Mouse (Mus musculus) kidney, adult 2 months (tissue): ENCODE measurements around the gene H2-Ke6. TPM values are rescaled to one million over a fixed set of nuclear protein-coding genes. Genes with fewer than 3 reads are reported as not detected.
"Not testable (repeated sequence)": the region's sequence is repeated elsewhere in the genome, so short reads cannot be mapped to it uniquely, and the experiment has no call there.

Experiments used
- DNase-seq: peaks from one replicate; pipeline ENCODE4 v3.0.0; 2021
- H3K27ac ChIP-seq: fragments of 200-500 bp; 2 replicates; pipeline ENCODE4 v1.5.1; 2012; ENCODE audit warnings: low read depth, low read length, control low read depth, inconsistent platforms; ENCODE audit not compliant: insufficient read depth
- H3K27me3 ChIP-seq: fragments of 200-500 bp; replicated peaks from 2 replicates; pipeline ENCODE4 v1.6.1; 2012; ENCODE audit warnings: mild to moderate bottlenecking, moderate library complexity, low read length, inconsistent platforms; ENCODE audit not compliant: control insufficient read depth, insufficient read depth
- H3K36me3 ChIP-seq: fragments of 200-500 bp; 2 replicates; pipeline ENCODE4 v1.6.1; 2012; ENCODE audit warnings: mild to moderate bottlenecking, moderate library complexity, low read length, inconsistent platforms; ENCODE audit not compliant: control insufficient read depth, insufficient read depth
- H3K4me1 ChIP-seq: fragments of 200-500 bp; 2 replicates; pipeline ENCODE4 v1.6.1; 2011; ENCODE audit warnings: low read length; ENCODE audit not compliant: control insufficient read depth, insufficient read depth
- H3K4me3 ChIP-seq: fragments of 200-500 bp; 2 replicates; pipeline ENCODE4 v1.5.1; 2011; ENCODE audit warnings: mild to moderate bottlenecking, low read depth, low read length, control low read depth; ENCODE audit not compliant: insufficient read depth
- CTCF ChIP-seq: fragments of 200-500 bp; conservative IDR thresholded peaks from 2 replicates; pipeline ENCODE4 v1.5.1; 2011; ENCODE audit warnings: low read depth, mild to moderate bottlenecking, control low read depth, low read length, moderate library complexity, mixed read lengths; ENCODE audit not compliant: insufficient read depth, insufficient read length
- POLR2A ChIP-seq: fragments of 200-500 bp; IDR thresholded peaks from one replicate; pipeline ENCODE4 v1.6.1; 2011; ENCODE audit warnings: low read depth, low read length, control low read depth
- WGBS: fragments of 180-500 bp; shearing (Covaris S2); methylation state at CpG from one replicate; pipeline ENCODE4 v1.1.7; 2018; 5-methylcytosine and 5-hydroxymethylcytosine counted together
- polyA plus RNA-seq: library from polyadenylated mRNA; depleted of rRNA; stranded (reverse); fragments of >200 nt; gene quantifications from 2 replicates; pipeline ENCODE4 v1.2.3, GENCODE M21; 2012

Gene H2-Ke6
- polyA plus RNA-seq, 1 experiment, result 165 TPM

DNA sequence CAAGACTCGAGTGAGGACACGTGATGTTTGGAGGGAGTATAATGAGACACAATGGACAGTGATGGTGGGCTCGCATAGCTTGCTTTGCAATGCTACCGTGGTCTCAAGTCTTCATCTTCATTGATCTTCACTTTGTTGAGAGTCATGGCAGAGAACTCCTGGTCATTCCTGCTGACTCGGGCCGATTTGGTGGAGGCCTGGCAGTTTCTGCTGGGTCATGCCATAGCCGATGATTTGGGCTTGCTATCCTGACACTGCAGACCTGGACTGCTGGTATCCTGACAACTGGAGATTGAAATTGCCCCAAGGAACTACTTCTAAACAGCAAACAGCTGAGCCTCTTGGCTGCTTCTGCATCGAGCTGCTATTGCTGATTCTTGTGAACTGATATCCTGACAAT is 32.9 kb downstream of the H2-Ke6 start:
- H3K27me3 ChIP-seq, result no peaks in the 10 kb centered on the region
- no peaks in the 10 kb centered on the region for H3K4me1 ChIP-seq
- TF ChIP-seq CTCF (no peak), POLR2A (no peak)
- WGBS, result 95% methylated on average over 8 of the region's 8 CpGs
- no peak for DNase-seq
- H3K36me3 ChIP-seq, result no peaks in the 10 kb centered on the region
- no peak overlapping the region for H3K4me3 ChIP-seq
- H3K27ac ChIP-seq, result no peak overlapping the region

DNA sequence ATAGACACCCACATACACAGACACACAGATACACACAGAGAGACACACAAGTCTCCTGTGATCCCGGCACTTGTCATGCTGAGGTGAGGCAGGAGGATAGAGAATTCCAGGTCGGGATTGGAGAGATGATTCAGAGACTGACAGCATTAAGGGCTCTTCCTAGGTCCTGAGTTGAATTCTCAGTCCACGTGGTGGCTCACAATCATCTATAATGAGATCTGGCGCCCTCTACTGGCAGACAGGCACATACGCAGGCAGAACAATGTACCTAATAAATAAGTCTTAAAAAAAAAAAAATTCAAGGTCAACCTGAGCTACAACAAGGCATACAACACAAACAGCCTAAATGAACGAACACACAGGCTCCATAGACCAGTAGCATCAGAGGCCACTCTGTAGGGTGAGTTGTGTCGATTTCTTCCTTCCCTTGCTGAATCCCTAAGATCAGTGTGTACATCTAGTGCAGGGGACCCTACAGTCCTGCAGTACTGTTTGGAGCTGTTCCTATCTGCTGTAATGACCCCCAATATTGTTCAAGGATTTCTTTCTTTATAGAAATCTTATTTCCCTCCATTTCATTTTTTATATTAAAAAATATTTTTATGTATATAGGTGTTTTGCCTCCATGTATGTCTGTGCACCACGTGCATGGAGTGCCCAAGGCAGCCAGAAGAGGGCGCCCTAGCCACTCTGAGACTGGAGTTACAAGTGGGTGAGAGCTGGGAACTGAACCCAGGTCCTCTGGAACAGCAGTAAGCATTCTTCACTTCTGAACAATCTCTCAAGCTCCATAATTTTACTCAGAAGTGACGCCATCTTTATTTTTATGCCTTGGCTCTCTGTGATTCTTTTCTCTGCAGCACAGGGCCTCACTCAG is 35.8 kb downstream of the H2-Ke6 start:
- H3K4me1 ChIP-seq, result no peaks in the 10 kb centered on the region
- WGBS, result 31% methylated on average over 10 of the region's 10 CpGs
- no peaks in the 10 kb centered on the region for H3K27me3 ChIP-seq
- no peaks in the 10 kb centered on the region for H3K36me3 ChIP-seq
- TF ChIP-seq POLR2A (no peak), CTCF (peak; percentile 82)
- peak; percentile 73 for DNase-seq
- H3K27ac ChIP-seq, result no peak overlapping the region
- no peak overlapping the region for H3K4me3 ChIP-seq

DNA sequence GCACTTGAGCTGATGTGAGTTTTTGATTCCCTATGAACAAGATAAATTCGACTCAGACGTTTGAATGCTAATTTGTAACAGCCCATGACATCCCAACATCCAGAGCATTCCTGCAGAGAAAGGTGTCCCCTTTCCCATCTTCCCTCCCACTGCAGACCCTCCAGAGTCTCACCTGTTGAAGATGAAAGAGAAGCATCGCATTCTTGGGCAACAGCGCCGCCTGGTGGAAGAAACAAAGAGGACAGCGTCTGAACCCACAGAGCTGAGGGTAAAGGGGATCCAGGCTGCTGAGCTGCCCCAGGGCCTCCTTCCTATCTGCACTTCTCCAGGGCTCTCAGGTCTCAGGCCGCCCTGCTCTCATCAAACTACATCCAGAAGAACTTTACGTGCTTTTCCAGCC is 45.7 kb downstream of the H2-Ke6 start:
- peak; percentile 61 for TF ChIP-seq CTCF
- not testable (repeated sequence) for H3K27ac ChIP-seq, H3K4me3 ChIP-seq, H3K27me3 ChIP-seq, H3K36me3 ChIP-seq
- H3K4me1 ChIP-seq, result peaks cover 12% of the 10 kb centered on the region; the same call in 1 of the 2 replicates
- DNase-seq, result peak; percentile 67
- 9% methylated on average over 8 of the region's 8 CpGs for WGBS

DNA sequence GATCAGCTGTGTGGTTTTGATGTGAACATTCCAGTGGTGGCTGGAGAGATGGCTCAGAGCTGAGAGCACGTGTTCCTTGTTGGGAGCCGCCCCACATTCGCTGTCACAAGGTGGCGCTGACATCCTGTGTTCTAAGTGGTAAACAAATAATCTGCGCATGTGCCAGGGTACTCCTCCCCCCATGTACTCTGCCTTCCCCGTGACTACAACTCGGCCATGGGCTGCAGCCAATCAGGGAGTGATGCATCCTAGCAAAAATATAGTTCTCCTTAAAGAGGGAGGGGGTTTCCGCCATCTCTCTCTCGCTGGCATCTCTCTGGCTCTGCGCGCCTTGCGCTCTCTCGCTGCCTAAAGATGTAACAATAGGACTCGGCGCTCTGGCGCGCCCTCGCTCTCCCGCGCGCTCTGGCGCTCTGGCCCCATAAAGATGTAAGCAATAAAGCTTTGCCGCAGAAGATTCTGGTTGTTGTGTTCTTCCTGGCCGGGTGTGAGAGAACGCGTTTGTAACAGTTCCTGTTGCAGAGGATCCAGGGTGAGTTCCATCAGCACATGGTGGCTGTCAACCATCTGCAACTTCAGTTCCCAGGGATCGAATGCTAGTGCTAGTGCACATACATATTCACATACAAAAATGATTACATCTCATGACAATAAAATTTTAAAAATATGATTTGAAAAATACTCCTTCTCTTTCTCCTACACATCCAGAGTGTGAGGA is 46.5 kb downstream of the H2-Ke6 start:
- H3K27me3 ChIP-seq, H3K36me3 ChIP-seq: not testable (repeated sequence)
- H3K27ac ChIP-seq, result peak overlapping the region; percentile 76
- DNase-seq, result peak; percentile 96
- H3K4me3 ChIP-seq, result peak overlapping the region; percentile 51
- TF ChIP-seq CTCF, result peak; percentile 55
- H3K4me1 ChIP-seq, result peaks cover 12% of the 10 kb centered on the region; the same call in 1 of the 2 replicates
- under 1% methylated on average over 27 of the region's 27 CpGs for WGBS

DNA sequence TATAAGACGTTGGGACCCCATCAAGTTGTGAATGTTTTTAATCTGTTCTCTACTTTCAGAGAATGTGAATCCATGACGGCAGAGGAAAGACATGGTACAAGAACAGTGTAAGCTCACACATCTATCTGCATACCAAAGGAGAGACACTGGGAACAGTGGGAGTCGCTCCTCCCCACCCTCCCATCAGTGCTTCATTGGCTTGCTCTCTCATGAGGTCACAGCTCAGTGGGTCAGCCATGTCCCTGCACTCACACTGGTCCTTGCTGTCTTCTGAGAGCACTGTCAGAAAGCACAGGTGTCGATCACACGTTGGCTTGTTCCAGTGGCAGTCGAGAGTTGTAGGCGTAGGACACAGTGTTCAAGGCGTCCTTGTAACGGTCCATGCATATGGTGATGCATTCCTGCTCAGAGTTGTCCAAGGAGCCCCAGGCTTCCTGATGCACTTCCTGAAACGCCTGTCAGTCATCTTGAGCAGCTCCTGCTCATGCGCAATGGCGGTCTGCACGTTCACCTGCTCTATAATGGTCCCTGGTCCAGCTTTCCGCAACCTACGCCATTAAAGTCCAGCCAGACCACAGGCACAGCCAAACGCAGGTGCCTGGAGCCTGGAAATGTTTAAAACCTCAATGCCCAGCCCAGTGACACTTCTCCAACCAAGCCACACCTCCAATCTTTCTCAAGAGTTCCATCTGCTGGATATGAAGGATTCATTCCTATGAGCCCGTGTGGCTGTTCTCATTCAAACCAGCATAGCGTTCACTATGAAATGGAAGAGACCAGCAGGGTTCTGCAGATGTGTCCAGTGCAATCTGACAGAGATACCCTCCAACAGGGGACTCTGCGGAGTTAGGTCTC is 47.5 kb downstream of the H2-Ke6 start:
- TF ChIP-seq POLR2A (no peak), CTCF (no peak)
- H3K27me3 ChIP-seq, result no peaks in the 10 kb centered on the region
- H3K36me3 ChIP-seq, result no peaks in the 10 kb centered on the region
- no peak for DNase-seq
- H3K4me1 ChIP-seq, result peaks cover 12% of the 10 kb centered on the region; the same call in 1 of the 2 replicates
- 68% methylated on average over 19 of the region's 19 CpGs for WGBS
- peak overlapping the region; percentile 36; the same call in 1 of the 2 replicates for H3K27ac ChIP-seq
- no peak overlapping the region for H3K4me3 ChIP-seq

DNA sequence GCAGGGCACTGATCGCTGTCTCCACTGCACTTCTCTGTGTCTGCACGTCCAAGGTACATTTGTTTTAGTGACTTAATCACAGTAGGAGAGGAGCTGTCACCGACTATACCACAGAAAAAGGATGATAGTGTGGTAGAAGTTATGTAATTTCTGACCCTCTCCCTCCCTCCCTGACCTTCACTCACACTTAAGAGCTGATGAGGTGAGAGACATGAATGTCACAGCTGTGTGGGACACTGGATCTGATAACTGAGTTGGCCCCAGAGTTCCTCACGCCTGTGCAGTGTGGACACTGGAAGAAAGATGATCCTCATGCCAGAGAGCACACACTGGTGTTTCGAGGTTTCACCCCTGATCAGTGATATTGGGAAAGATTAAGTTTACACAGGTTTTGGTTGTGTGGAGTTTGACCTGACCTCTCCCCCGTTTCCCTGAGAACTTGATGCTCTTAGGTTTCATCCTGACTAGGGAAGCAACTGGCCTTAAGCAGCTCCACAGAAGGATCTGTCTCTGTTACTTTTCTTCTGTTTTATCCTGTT is 48.3 kb downstream of the H2-Ke6 start:
- 51% methylated on average over 6 of the region's 6 CpGs for WGBS
- Histone ChIP-seq H3K4me3 (no peak overlapping the region), H3K4me1 (peaks cover 12% of the 10 kb centered on the region; the same call in 1 of the 2 replicates), H3K27ac (peak overlapping the region; percentile 77), H3K27me3 (no peaks in the 10 kb centered on the region), H3K36me3 (no peaks in the 10 kb centered on the region)
- DNase-seq, result no peak
- TF ChIP-seq POLR2A, result no peak
- TF ChIP-seq CTCF, result no peak
